ENCODE assay signal across 19 mouse cellular contexts in genomic region chr17:26479619-26480018, GRCm38 (mm10).
A peak's percentile ranks its signal among the peaks of the same experiment; 100 is the strongest.
DNase-seq lines count a peak whose midpoint lies in the region; ATAC-seq and TF ChIP-seq lines count a peak whose summit lies in the region.
"Had no signal": no experiment of that assay in that cellular context is flagged by ENCODE, and none has a peak within 500 bp of the region (broad histone marks: within the 10 kb centered on the region; RNA-seq: fewer than 3 reads in every experiment).

No protein-coding gene starts in this region.

- 78% methylated on average over 6 of the region's 6 CpGs for WGBS in heart, embryonic 14.5 days
- WGBS in heart, embryonic 10.5 days, result 84% methylated on average over 6 of the region's 6 CpGs
- WGBS in midbrain, postnatal 0 days, result 69% methylated on average over 6 of the region's 6 CpGs
- WGBS in midbrain, embryonic 13.5 days, result 84% methylated on average over 6 of the region's 6 CpGs
- WGBS in thymus, adult 2 months, result 94% methylated on average over 6 of the region's 6 CpGs

- ATAC-seq in heart, embryonic 14.5 days (ENCODE audit: insufficient number of reproducible peaks, insufficient read depth, low FRiP score, low read depth), result no peak
- no peak for ATAC-seq in midbrain, postnatal 0 days (ENCODE audit: low FRiP score)
- no peak for ATAC-seq in midbrain, embryonic 13.5 days
- ATAC-seq: hindbrain, embryonic 16.5 days; midbrain, embryonic 15.5 days had no signal

- no peak overlapping the region for H3K4me2 ChIP-seq in heart, embryonic 14.5 days (ENCODE audit: low read length)
- no peak overlapping the region for H3K4me2 ChIP-seq in midbrain, postnatal 0 days (ENCODE audit: low read depth, low read length, poor library complexity, severe bottlenecking)
- H3K4me2 ChIP-seq in midbrain, embryonic 13.5 days (replicated peaks), result no peak overlapping the region
- no peak overlapping the region for H3K4me2 ChIP-seq in myocyte (ENCODE audit: low read depth)
- H3K4me2 ChIP-seq: embryonic facial prominence, embryonic 13.5 days; liver, embryonic 15.5 days; midbrain, embryonic 15.5 days had no signal

- TF ChIP-seq POLR2A in myocyte (IDR thresholded peaks at IDR 0.05; ENCODE audit: insufficient read length, low read depth), result no peak
- TF ChIP-seq POLR2A in thymus, adult 2 months (IDR thresholded peaks at IDR 0.05; ENCODE audit: control insufficient read depth, extremely low read depth, insufficient read depth, low read length, poor library complexity), result no peak

- no peaks in the 10 kb centered on the region for H3K36me3 ChIP-seq in heart, embryonic 14.5 days (ENCODE audit: control insufficient read depth, insufficient read depth, low read length)
- H3K36me3 ChIP-seq in heart, embryonic 10.5 days, result no peaks in the 10 kb centered on the region
- H3K36me3 ChIP-seq in midbrain, postnatal 0 days (ENCODE audit: insufficient read depth, low read length), result no peaks in the 10 kb centered on the region
- H3K36me3 ChIP-seq in midbrain, embryonic 13.5 days, result no peaks in the 10 kb centered on the region
- no peaks in the 10 kb centered on the region for H3K36me3 ChIP-seq in myocyte (ENCODE audit: control insufficient read depth, insufficient read depth)
- H3K36me3 ChIP-seq in thymus, adult 2 months (ENCODE audit: control insufficient read depth, insufficient read depth, low read length), result no peaks in the 10 kb centered on the region
- H3K36me3 ChIP-seq: embryonic facial prominence, embryonic 13.5 days; forebrain, embryonic 10.5 days; liver, embryonic 15.5 days; midbrain, embryonic 15.5 days had no signal

- 0 out of 2 replicates have a peak overlapping the region, but pooled peaks have one; percentile 8 for H3K9ac ChIP-seq in heart, embryonic 14.5 days (ENCODE audit: low read length)
- H3K9ac ChIP-seq in midbrain, postnatal 0 days (replicated peaks; ENCODE audit: low read length, poor library complexity, severe bottlenecking), result no peak overlapping the region
- no peak overlapping the region for H3K9ac ChIP-seq in midbrain, embryonic 13.5 days (replicated peaks)
- H3K9ac ChIP-seq: embryonic facial prominence, embryonic 13.5 days; liver, embryonic 15.5 days; midbrain, embryonic 15.5 days had no signal

- peaks cover 23 to 30% of the 10 kb centered on the region in 2 experiments for H3K4me1 ChIP-seq in heart, embryonic 14.5 days (ENCODE audit: control insufficient read depth in 2 of 2, insufficient read depth in 2 of 2, low read length in 2 of 2)
- peaks cover 43% of the 10 kb centered on the region for H3K4me1 ChIP-seq in heart, embryonic 10.5 days
- no peaks in the 10 kb centered on the region for H3K4me1 ChIP-seq in midbrain, postnatal 0 days (ENCODE audit: insufficient read depth, low read length)
- H3K4me1 ChIP-seq in midbrain, embryonic 13.5 days (replicated peaks), result no peaks in the 10 kb centered on the region
- no peaks in the 10 kb centered on the region for H3K4me1 ChIP-seq in thymus, adult 2 months (replicated peaks; ENCODE audit: control insufficient read depth, insufficient read depth, low read length)
- H3K4me1 ChIP-seq: liver, embryonic 15.5 days; midbrain, embryonic 15.5 days had no signal

- H3ac ChIP-seq in myocyte (ENCODE audit: control insufficient read depth, insufficient read length), result no peak overlapping the region

- H3K4me3 ChIP-seq in heart, embryonic 14.5 days (ENCODE audit: control insufficient read depth in 1 of 2, insufficient read depth in 1 of 2, low read depth in 1 of 2, low read length in 2 of 2), result no peak overlapping the region
- H3K4me3 ChIP-seq in heart, embryonic 10.5 days, result no peak overlapping the region
- H3K4me3 ChIP-seq in midbrain, postnatal 0 days (ENCODE audit: low read depth, low read length), result no peak overlapping the region
- H3K4me3 ChIP-seq in midbrain, embryonic 13.5 days (replicated peaks), result no peak overlapping the region
- H3K4me3 ChIP-seq in myocyte, result no peak overlapping the region
- H3K4me3 ChIP-seq in thymus, adult 2 months (ENCODE audit: control insufficient read depth, insufficient read depth, low read length), result no peak overlapping the region
- H3K4me3 ChIP-seq: embryonic facial prominence, embryonic 13.5 days; forebrain, embryonic 10.5 days; liver, embryonic 15.5 days; midbrain, embryonic 15.5 days had no signal

- no peak overlapping the region for H3K27ac ChIP-seq in heart, embryonic 14.5 days (replicated peaks in 1 of 2; ENCODE audit: control insufficient read depth in 1 of 2, insufficient read depth in 1 of 2, low read depth in 2 of 2, low read length in 2 of 2)
- H3K27ac ChIP-seq in heart, embryonic 10.5 days, result no peak overlapping the region
- H3K27ac ChIP-seq in midbrain, postnatal 0 days (ENCODE audit: low read depth, low read length), result no peak overlapping the region
- H3K27ac ChIP-seq in midbrain, embryonic 13.5 days, result no peak overlapping the region
- no peak overlapping the region for H3K27ac ChIP-seq in thymus, adult 2 months (ENCODE audit: control insufficient read depth, insufficient read depth, low read length)
- H3K27ac ChIP-seq: embryonic facial prominence, embryonic 13.5 days; forebrain, embryonic 10.5 days; liver, embryonic 15.5 days; midbrain, embryonic 15.5 days had no signal

- H3K79me2 ChIP-seq in myocyte (ENCODE audit: control insufficient read depth, insufficient read depth), result no peaks in the 10 kb centered on the region

- DNase-seq in cerebellum, postnatal 14 days, result peak; percentile 43 to 66
- DNase-seq in cerebellum, adult 11 months, result no peak
- DNase-seq in heart, embryonic 10.5 days (ENCODE audit: low spot score), result no peak
- peak; percentile 62 for DNase-seq in midbrain, postnatal 0 days (ENCODE audit: low spot score)
- no peak for DNase-seq in thymus, adult 2 months
- DNase-seq: cerebellum, adult 11-12 months; kidney, adult 18-20 months; kidney, postnatal 10 days; layer of hippocampus, adult 9-11 months; thymus, adult 18-20 months had no signal

- no peaks in the 10 kb centered on the region for H3K9me3 ChIP-seq in heart, embryonic 14.5 days (ENCODE audit: control insufficient read depth, low read length)
- H3K9me3 ChIP-seq in heart, embryonic 10.5 days, result no peaks in the 10 kb centered on the region
- H3K9me3 ChIP-seq in midbrain, postnatal 0 days (ENCODE audit: low read length), result no peaks in the 10 kb centered on the region
- no peaks in the 10 kb centered on the region for H3K9me3 ChIP-seq in midbrain, embryonic 13.5 days
- H3K9me3 ChIP-seq: embryonic facial prominence, embryonic 13.5 days; forebrain, embryonic 10.5 days; liver, embryonic 15.5 days; midbrain, embryonic 15.5 days had no signal

- no peaks in the 10 kb centered on the region for H3K27me3 ChIP-seq in heart, embryonic 14.5 days (ENCODE audit: control insufficient read depth, insufficient read depth, low read length)
- no peaks in the 10 kb centered on the region for H3K27me3 ChIP-seq in heart, embryonic 10.5 days (ENCODE audit: insufficient read depth, poor library complexity, severe bottlenecking)
- H3K27me3 ChIP-seq in midbrain, postnatal 0 days (ENCODE audit: insufficient read depth, low read length), result no peaks in the 10 kb centered on the region
- H3K27me3 ChIP-seq in midbrain, embryonic 13.5 days, result no peaks in the 10 kb centered on the region
- H3K27me3 ChIP-seq in myocyte (ENCODE audit: control insufficient read depth, insufficient read depth, insufficient read length), result no peaks in the 10 kb centered on the region
- H3K27me3 ChIP-seq in thymus, adult 2 months (ENCODE audit: control insufficient read depth, insufficient read depth, low read length), result no peaks in the 10 kb centered on the region
- H3K27me3 ChIP-seq: CH12.LX; liver, embryonic 15.5 days; midbrain, embryonic 15.5 days had no signal

- no peak for TF ChIP-seq CTCF in midbrain, postnatal 0 days (IDR thresholded peaks at IDR 0.05)
- no peak for TF ChIP-seq CTCF in thymus, adult 2 months (IDR thresholded peaks at IDR 0.05; ENCODE audit: borderline replicate concordance, control insufficient read depth, extremely low read depth, insufficient read depth, low read length, poor library complexity)

TF ChIP-seq in myocyte, 11 proteins besides CTCF, POLR2A, EP300 and RAD21:
- TF ChIP-seq TCF12 (IDR thresholded peaks at IDR 0.05; ENCODE audit: insufficient read depth, poor library complexity, severe bottlenecking) (no peak), MYOD1 (IDR thresholded peaks at IDR 0.05; ENCODE audit: control insufficient read depth in 1 of 3, insufficient read length in 2 of 3, low read depth in 2 of 3) (peak in 2 of 3 experiments; percentile 2 to 59), MYOG (IDR thresholded peaks at IDR 0.05; ENCODE audit: control insufficient read depth in 1 of 3, insufficient read depth in 1 of 3, insufficient read length in 2 of 3, low read depth in 2 of 3) (peak in 2 of 3 experiments; percentile 46 to 62)

Comparison
In these comparisons a context has a peak if more than half of its experiments do, and no peak if none do; other contexts are left out.
1. DNase-seq: peak in cerebellum, postnatal 14 days (2 of 2) and midbrain, postnatal 0 days (single experiment); none in cerebellum, adult 11 months (single experiment), heart, embryonic 10.5 days (single experiment) and thymus, adult 2 months (single experiment).